Mouse (Mus musculus) ES-E14 (cell line): Measurements from ENCODE around the gene Lin28a. TPM values are rescaled to one million over a fixed set of nuclear protein-coding genes. Genes with fewer than 3 reads are reported as not detected.

Experiments used
- DNase-seq: peaks from one replicate; pipeline ENCODE4 v3.0.0-alpha.2; 2013; ENCODE audit warnings: low read depth, low spot score
- H3K27ac ChIP-seq: 2 replicates; pipeline ENCODE4 v1.5.1; 2012; ENCODE audit warnings: low read depth, mild to moderate bottlenecking, low read length, moderate library complexity, mixed read lengths; ENCODE audit not compliant: poor library complexity, insufficient read depth, severe bottlenecking
- H3K36me3 ChIP-seq: 2 replicates; pipeline ENCODE4 v1.6.1; 2012; ENCODE audit warnings: mild to moderate bottlenecking, low read length, moderate library complexity, mixed read lengths; ENCODE audit not compliant: control insufficient read depth, poor library complexity, insufficient read depth, severe bottlenecking
- H3K4me1 ChIP-seq, 2 experiments: fragments of 150-350 bp in 1 of 2; sonication (generic) in 1 of 2; 2 replicates each; pipeline ENCODE4 v1.6.1; 2012; ENCODE audit warnings: low read length in 2 of 2, mild to moderate bottlenecking in 1 of 2, mixed read lengths in 1 of 2; ENCODE audit not compliant: control insufficient read depth in 2 of 2, insufficient read depth in 2 of 2, poor library complexity in 1 of 2
- H3K4me3 ChIP-seq, 2 experiments: fragments of 150-350 bp in 1 of 2; sonication (generic) in 1 of 2; 2 replicates each; pipeline ENCODE4 v1.5.1; 2012; ENCODE audit warnings: low read length in 2 of 2, low read depth in 1 of 2, mild to moderate bottlenecking in 1 of 2, mixed read lengths in 1 of 2; ENCODE audit not compliant: insufficient read depth in 1 of 2, poor library complexity in 1 of 2, severe bottlenecking in 1 of 2
- H3K9ac ChIP-seq: 2 replicates; pipeline ENCODE4 v1.6.1; 2012; ENCODE audit warnings: low read depth, mild to moderate bottlenecking, low read length, mixed read lengths; ENCODE audit not compliant: poor library complexity, insufficient read depth, severe bottlenecking
- H3K9me3 ChIP-seq: fragments of 150-350 bp; sonication (generic); 2 replicates; pipeline ENCODE4 v1.6.1; 2012; ENCODE audit warnings: low read depth, mild to moderate bottlenecking, low read length; ENCODE audit not compliant: control insufficient read depth, insufficient read depth
- CHD2 ChIP-seq: IDR thresholded peaks from 2 replicates; pipeline ENCODE4 v1.6.1; 2014; ENCODE audit warnings: mild to moderate bottlenecking, low read depth, low read length, inconsistent platforms
- HCFC1 ChIP-seq: IDR thresholded peaks from 2 replicates; pipeline ENCODE4 v1.6.1; 2012; ENCODE audit warnings: low read length, inconsistent platforms, borderline replicate concordance; ENCODE audit not compliant: insufficient read depth
- MAFK ChIP-seq: IDR thresholded peaks from 2 replicates; pipeline ENCODE4 v1.6.1; 2014; ENCODE audit warnings: mild to moderate bottlenecking, low read depth, low read length, inconsistent platforms; ENCODE audit not compliant: insufficient read depth
- ZC3H11A ChIP-seq: IDR thresholded peaks from 2 replicates; pipeline ENCODE4 v1.6.1; 2012; ENCODE audit warnings: low read depth, mild to moderate bottlenecking, inconsistent platforms, low read length, borderline replicate concordance
- ZNF384 ChIP-seq: IDR thresholded peaks from 2 replicates; pipeline ENCODE4 v1.6.1; 2012; ENCODE audit warnings: low read depth, low read length, inconsistent platforms
- in situ Hi-C, 2 experiments: fragments of 600-800 bp; cut with MboI; formaldehyde crosslinking; loops; one replicate each; pipeline ENCODE4 v1.15.1; 2025; ENCODE audit warnings: low sequenced_read_pairs in 2 of 2, inconsistent platforms in 1 of 2; ENCODE audit not compliant: unreplicated experiment in 2 of 2
- total RNA-seq: library from RNA; depleted of rRNA; stranded (reverse); fragments of 300-350 nt; gene quantifications from 2 replicates; pipeline ENCODE4 v1.2.3, GENCODE M21; 2012

The Lin28a gene
- total RNA-seq, 1 experiment, result 134 TPM

- Histone ChIP-seq H3K4me1 (peaks cover 0 to 2% of the 10 kb centered on the region in 2 experiments; a peak in 1 of 4 replicates), H3K9me3 (no peaks in the 10 kb centered on the region), H3K9ac (no peak overlapping the region), H3K36me3 (peaks cover 27% of the 10 kb centered on the region; the same call in 1 of the 2 replicates), H3K4me3 (no peak overlapping the region), H3K27ac (no peak overlapping the region)
- TF ChIP-seq MAFK (no peak), ZC3H11A (no peak), ZNF384 (no peak), HCFC1 (no peak), CHD2 (no peak)
- no peak for DNase-seq
- in situ Hi-C loops, result no loop called here
Measured at GRCm38 (mm10) chr4:133980496-133980895, 38.1 kb downstream of the Lin28a start.

GRCm38 (mm10) chr4:133978021-133978711 is 40.5 kb downstream of the Lin28a start:
- Histone ChIP-seq H3K4me3 (no peak overlapping the region), H3K9ac (no peak overlapping the region), H3K36me3 (peaks cover 27% of the 10 kb centered on the region; the same call in 1 of the 2 replicates), H3K27ac (no peak overlapping the region), H3K9me3 (no peaks in the 10 kb centered on the region), H3K4me1 (peaks cover 0 to 2% of the 10 kb centered on the region in 2 experiments; a peak in 1 of 4 replicates)
- TF ChIP-seq ZNF384, result no peak
- no peak for TF ChIP-seq HCFC1
- no peak for TF ChIP-seq CHD2
- TF ChIP-seq MAFK, result no peak
- no peak for TF ChIP-seq ZC3H11A
- DNase-seq, result no peak
- in situ Hi-C loops, result no loop called here

- in situ Hi-C loops, result no loop called here
Measured at GRCm38 (mm10) chr4:133971741-133972140, 46.9 kb downstream of the Lin28a start.

GRCm38 (mm10) chr4:133970876-133971275 is 47.8 kb downstream of the Lin28a start:
- in situ Hi-C loops, result no loop called here
- Histone ChIP-seq H3K9ac (no peak overlapping the region), H3K9me3 (no peaks in the 10 kb centered on the region), H3K4me3 (no peak overlapping the region), H3K4me1 (peaks cover 2 to 18% of the 10 kb centered on the region in 2 experiments; a peak in 2 of 4 replicates), H3K36me3 (peaks cover 13% of the 10 kb centered on the region), H3K27ac (no peak overlapping the region)
- DNase-seq, result no peak
- TF ChIP-seq HCFC1 (no peak), CHD2 (no peak), ZC3H11A (no peak), MAFK (no peak), ZNF384 (no peak)

More at GRCm38 (mm10) chr4:133971741-133972140, 46.9 kb downstream of the Lin28a start:
- DNase-seq, result no peak
- Histone ChIP-seq H3K9me3 (no peaks in the 10 kb centered on the region), H3K4me1 (peaks cover 2 to 18% of the 10 kb centered on the region in 2 experiments; a peak in 1 of 4 replicates), H3K36me3 (peaks cover 11% of the 10 kb centered on the region), H3K27ac (no peak overlapping the region), H3K9ac (no peak overlapping the region), H3K4me3 (no peak overlapping the region)
- TF ChIP-seq ZC3H11A, result no peak
- no peak for TF ChIP-seq CHD2
- no peak for TF ChIP-seq MAFK
- no peak for TF ChIP-seq ZNF384
- TF ChIP-seq HCFC1, result no peak
